Mouse (Mus musculus) thymus, postnatal 10 days (tissue): ENCODE measurements around the gene Zfp36.
A peak's percentile ranks its signal among the peaks of the same experiment; 100 is the strongest.

Source experiments
- DNase-seq, 2 experiments: peaks; one replicate each; pipeline ENCODE4 v3.0.0; 2021; ENCODE audit warnings: low spot score in 2 of 2

The Zfp36 gene

DNA sequence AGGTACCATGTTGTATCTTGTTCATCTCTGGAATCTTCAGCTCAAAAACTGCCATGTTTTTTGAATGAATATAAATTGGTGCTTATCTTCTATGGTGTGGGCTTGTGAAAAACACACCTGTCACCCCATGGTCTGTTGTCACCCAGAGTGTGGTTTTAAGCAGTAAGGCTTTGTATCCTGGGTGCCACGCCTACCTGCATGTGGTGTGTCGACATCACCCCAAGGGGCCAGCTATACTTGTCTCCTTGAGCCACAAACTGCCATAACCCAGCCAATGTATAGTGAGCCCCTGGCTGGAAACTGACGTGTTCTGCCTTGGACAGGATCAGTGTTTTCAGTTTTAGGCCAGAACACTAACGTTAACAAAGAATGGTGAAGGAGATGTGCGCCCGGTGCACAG lies 4.1 kb upstream of the Zfp36 start:
- peak; percentile 63 to 71 for DNase-seq

GRCm38 (mm10) chr7:28383606-28384005 lies 3.6 kb upstream of the Zfp36 start:
- DNase-seq, result no peak

DNA sequence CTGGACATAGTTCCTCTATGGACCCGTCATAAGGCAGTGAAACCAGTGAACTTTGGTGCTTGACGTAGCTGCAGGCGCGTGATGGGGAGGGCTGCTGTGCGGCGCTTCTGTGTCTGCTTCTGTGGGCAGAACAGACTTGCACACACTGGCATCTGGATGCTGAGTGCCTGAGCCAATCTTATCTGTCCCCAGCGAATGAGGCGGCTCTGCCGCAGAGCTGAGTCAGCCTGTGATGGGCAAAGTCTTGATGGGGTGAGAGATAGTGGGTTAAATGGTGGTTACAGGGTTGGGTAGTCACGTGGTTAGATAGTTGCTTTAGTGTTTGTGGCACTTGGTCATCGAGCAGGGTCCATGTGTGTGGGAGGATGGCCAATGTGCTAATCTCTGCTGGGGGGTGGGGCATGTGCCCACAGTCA lies 2.9 kb upstream of the Zfp36 start:
- DNase-seq, result peak; percentile 70 to 77

GRCm38 (mm10) chr7:28382347-28382951 lies 2.4 kb upstream of the Zfp36 start:
- peak in 1 of 2 experiments; percentile 52 for DNase-seq

DNA sequence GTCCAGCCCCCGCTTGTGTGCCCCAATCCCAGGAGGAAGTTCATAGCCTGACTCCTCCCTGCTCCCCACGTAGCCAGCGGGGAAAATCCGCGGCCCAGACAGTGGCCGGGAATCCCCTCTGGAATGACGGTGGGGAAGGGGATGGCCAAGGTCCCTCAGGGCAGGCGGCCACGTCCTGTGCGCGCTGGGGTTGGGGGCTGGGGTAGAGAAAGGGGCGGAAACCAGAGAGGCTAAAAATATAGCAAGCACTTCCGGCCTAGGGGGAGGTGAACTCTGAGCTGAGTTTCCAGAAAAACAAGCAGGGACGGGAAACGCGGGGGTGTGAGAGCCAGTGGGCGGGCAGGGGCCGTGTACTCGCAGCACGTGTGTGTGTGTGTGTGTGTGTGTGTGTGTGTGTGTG lies 1.9 kb upstream of the Zfp36 start:
- DNase-seq, result peak; percentile 94

DNA sequence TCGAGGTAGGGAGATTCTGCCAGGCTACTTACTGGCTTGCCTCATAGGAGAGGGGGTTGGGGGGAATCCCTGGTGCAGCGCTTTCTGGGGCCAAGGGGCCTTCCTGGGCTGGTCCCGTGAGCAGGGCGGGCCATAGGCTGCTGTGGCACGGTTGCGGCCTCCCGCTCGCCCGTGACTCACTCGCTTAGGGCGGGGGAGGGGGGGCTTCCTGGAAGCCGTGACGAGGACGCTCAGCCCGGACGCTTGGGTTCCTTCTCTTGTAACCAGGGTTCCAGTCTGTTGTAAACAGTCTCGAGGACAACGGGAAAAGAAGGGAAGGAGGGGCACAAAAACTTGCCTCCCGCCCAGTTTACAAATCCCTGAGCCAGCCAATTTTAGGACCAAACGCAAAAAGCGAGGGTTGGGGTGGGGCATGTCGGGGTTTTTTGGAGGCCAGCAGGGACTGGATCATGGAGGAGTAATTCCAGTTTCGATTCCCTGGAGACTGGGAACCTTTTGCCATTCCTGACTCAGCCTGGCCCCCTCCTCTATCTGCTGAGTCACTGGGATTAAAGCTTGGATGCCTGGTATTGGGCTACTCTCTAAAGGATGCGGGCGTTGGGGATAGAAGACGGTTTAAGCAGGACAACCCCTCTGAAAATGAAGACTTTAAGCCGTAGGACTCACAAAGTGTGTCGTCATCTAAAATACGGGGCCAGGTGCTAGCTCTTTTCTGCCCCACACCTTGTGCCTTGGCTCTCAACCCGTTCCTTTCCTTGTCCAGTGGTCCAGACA lies 1.2 kb upstream of the Zfp36 start:
- DNase-seq, result peak; percentile 77 to 82

GRCm38 (mm10) chr7:28378769-28379651 lies 1.0 kb downstream of the Zfp36 start:
- DNase-seq, result peak; percentile 90 to 97

GRCm38 (mm10) chr7:28378066-28378690 lies 1.9 kb downstream of the Zfp36 start:
- peak in 1 of 2 experiments; percentile 40 for DNase-seq

- DNase-seq, result no peak
Measured at GRCm38 (mm10) chr7:28377190-28378065, 2.6 kb downstream of the Zfp36 start.

GRCm38 (mm10) chr7:28376011-28376771 lies 3.9 kb downstream of the Zfp36 start:
- DNase-seq, result peak; percentile 34 to 48

GRCm38 (mm10) chr7:28375176-28375921 lies 4.7 kb downstream of the Zfp36 start:
- peak; percentile 93 to 94 for DNase-seq

- DNase-seq, result no peak
Measured at GRCm38 (mm10) chr7:28374647-28375046, 5.4 kb downstream of the Zfp36 start.

- no peak for DNase-seq
Measured at GRCm38 (mm10) chr7:28373891-28374495, 6.1 kb downstream of the Zfp36 start.

- DNase-seq, result peak; percentile 74 to 81
Measured at GRCm38 (mm10) chr7:28373131-28373581, 6.9 kb downstream of the Zfp36 start.

DNA sequence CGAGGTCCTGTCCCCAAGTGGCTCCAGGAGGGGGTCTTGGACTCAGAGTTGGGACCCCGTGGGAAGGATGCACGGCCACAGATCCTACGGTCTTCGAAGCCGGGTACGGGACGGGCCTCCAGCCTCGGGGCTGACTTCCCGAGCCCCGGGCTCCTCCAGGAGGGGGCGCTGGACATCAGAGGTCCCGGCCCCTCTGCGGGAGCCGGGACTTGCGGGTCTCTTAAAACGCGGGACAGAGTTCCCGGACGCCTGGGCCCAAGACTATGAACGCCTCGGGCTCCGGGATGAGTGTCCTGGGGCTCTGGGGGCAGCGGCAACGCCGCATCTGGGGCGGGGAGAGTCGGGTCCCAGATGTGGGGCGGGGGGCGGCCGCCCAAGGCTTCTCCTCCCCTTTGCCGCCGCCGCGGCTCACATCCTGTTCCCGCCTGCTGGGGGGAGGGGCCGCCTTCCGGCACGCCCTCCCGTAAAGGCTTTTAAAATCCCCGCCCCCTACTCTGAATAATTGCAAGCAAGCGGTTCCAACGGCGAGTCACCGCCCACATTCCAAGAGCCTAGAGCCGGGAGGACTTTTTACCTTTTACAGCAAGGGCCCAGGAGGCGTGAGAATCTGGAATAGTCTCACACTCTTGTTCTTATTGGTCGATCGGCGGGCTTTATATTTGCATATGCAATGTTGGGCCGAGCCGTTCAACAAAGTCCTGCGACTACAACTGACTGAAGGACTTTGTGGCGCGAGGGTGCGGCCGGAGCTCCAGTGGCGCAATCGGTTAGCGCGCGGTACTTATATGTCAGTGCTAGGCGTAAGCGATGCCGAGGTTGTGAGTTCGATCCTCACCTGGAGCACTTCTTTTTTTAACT lies 7.6 kb downstream of the Zfp36 start, which contains the start of gene Plekhg2:
Gene Plekhg2 (minus strand): TSS at position 349 of the 858 bp plus-strand sequence.
- peak; percentile 96 to 97 for DNase-seq

DNA sequence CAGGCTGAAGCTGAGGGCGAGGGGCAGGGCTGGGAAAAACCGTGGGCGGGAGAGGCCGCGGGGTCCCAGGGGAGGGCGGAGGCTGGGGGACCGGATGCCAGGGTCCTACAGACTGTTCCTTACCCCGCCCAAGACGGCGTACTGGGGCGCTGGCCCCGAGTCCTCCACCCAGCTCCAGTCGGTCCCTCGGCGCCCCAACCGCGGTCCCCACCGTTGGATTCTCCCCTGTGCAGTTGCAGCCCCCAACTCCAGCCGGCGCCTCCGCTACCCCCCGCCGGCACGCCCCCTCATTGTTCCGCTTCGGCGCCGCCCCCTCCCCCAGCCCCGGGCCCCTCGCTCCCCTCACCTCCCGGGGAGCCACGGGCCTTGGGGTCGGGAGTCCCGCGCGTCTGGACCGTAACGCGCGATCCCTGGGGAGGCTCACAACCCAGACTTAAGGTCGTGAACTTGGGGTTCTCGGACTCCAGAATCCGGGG lies 8.5 kb downstream of the Zfp36 start:
- peak; percentile 76 for DNase-seq

DNA sequence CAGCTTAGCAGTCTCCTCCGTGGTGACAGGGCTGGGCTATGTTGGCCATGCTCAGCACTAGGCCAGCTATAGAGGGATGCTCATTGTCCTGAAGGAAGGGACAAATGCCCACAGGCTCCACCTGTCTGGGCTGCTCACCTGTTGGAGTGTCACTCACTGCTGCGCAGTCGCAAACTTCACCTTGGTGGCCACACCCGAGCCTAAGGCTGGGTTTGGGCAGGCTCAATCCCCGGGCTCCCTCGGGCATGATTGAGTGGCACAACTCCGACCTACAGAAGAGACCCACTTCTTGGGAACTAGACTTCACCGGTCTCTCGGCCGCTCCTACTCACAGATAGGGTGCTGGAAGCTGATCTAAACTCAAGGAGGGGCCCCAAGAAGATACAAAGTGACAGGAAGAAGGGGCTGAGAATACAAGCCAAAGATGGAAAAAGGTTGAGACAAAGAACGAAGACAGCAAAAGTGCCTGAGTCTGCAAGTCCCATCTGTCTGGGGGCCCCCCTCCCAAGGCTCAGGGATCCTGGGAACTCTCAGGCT lies 9.0 kb downstream of the Zfp36 start:
- peak in 1 of 2 experiments; percentile 35 for DNase-seq
